Mouse (Mus musculus) liver, embryonic 18 days (tissue): ENCODE measurements around the gene Gm498. TPM values are rescaled to one million over a fixed set of nuclear protein-coding genes. Genes with fewer than 3 reads are reported as not detected.

Experiments
- polyA plus RNA-seq: library from polyadenylated mRNA; depleted of rRNA; stranded (reverse); fragments of >200 nt; gene quantifications from 2 replicates; pipeline ENCODE4 v1.2.3, GENCODE M21; 2012; rRNA removed

The Gm498 gene
- polyA plus RNA-seq = not detected in 2 replicates

DNA sequence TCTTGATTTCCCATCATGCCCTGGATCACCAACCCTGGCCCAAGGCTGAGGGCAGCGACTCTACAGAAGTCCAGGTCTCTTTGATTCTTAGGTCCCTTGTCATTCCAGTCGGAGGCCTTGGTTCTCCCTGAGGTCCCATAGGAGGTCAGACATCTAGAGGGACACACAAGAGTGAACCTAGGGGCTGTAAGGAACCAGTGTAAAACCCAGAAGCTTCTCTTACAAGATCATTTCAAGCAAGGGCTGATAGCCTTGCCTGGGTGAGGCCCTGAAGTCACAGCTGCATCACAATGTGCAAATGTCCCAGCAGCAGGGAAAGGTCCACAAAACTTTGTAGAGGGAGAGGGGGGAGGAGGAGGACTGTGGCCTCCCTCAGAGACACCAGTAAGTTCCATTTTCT, at the start of gene Gm498:
Gene Gm498 (plus strand): TSS at position 301 of the 400 bp plus-strand sequence.

GRCm38 (mm10) chr7:143822375-143823265, 44.0 kb upstream of the Gm498 start, which contains the start of the genes Nadsyn1 and Dhcr7:
TSS of gene Nadsyn1 (minus strand) at chr7:143822849.
TSS of gene Dhcr7 (plus strand) at chr7:143823145.

Other genes starting within 250 kb of the Gm498 start
- gene Tnfrsf26, start 238.1 kb upstream of the Gm498 start, polyA plus RNA-seq = 0.60 and 0.71 TPM in 2 replicates
- gene Tnfrsf22, start 217.2 kb upstream of the Gm498 start, polyA plus RNA-seq = 0.73 and 1.1 TPM in 2 replicates
- gene Tnfrsf23, start 181.0 kb upstream of the Gm498 start, polyA plus RNA-seq = 0.60 and 0.63 TPM in 2 replicates
- 2.3 and 2.5 TPM in 2 replicates for gene Osbpl5, start 109.9 kb upstream of the Gm498 start, polyA plus RNA-seq
- gene Mrgprg, start 99.8 kb upstream of the Gm498 start, polyA plus RNA-seq = not detected in 2 replicates
- gene Mrgpre, start 82.3 kb upstream of the Gm498 start, polyA plus RNA-seq = 0.43 and 0.61 TPM in 2 replicates
- gene Nadsyn1, start 44.0 kb upstream of the Gm498 start, polyA plus RNA-seq = 10.7 and 13.4 TPM in 2 replicates
- 87.9 and 119 TPM in 2 replicates for gene Dhcr7, start 43.7 kb upstream of the Gm498 start, polyA plus RNA-seq
- 1.0 and 1.2 TPM in 2 replicates for gene Shank2, start 135.1 kb downstream of the Gm498 start, polyA plus RNA-seq